Mouse (Mus musculus): Measurements from ENCODE around the gene Hsd11b2. TPM values are rescaled to one million over a fixed set of nuclear protein-coding genes. Genes with fewer than 3 reads are reported as not detected.

Hsd11b2 gene
- under 1 TPM; 0.14 to 0.35 TPM for total RNA-seq (2021)
- polyA plus RNA-seq (2012; rRNA removed): 1.2 and 2.2 TPM in 2 replicates
- long read RNA-seq: 0 reads

DNA sequence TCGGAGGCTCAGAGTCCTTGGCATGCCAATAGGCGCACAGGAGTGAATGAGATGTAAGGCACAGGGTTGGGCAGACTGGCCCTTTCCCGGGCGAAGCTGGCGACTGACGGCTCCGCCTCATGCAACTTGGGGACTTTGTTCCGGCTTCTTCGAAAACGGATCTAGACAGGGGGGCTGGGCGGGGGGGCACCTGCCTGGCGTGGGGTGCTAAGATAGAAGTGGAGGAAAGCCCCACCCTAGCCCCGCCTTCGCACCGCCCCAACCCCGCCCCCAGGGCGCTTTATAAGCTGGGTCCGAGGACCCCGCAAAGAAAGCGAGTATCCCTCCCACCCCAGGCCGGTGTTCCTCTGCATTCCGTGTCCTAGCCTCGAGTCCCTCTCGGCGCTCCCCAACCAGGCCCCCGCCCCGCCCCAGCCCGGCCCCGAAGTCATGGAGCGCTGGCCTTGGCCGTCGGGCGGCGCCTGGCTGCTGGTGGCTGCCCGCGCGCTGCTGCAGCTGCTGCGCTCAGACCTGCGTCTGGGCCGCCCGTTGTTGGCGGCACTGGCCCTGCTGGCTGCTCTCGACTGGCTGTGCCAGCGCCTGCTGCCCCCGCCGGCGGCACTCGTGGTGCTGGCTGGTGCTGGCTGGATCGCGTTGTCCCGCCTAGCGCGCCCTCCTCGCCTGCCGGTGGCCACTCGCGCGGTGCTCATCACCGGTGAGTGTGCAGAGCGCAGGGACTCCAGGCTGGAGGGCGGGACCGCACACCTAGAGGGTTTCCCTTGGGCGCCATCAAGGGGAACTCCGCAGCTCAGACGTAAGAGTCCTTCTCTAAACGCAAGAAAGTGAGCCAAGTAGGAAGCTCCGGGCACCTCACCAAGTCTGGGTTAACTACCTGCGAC is at the start of gene Hsd11b2:
TSS of gene Hsd11b2 (plus strand) at position 320 of the 878 bp plus-strand sequence.
- DNase-seq: peak; percentile 73

DNA sequence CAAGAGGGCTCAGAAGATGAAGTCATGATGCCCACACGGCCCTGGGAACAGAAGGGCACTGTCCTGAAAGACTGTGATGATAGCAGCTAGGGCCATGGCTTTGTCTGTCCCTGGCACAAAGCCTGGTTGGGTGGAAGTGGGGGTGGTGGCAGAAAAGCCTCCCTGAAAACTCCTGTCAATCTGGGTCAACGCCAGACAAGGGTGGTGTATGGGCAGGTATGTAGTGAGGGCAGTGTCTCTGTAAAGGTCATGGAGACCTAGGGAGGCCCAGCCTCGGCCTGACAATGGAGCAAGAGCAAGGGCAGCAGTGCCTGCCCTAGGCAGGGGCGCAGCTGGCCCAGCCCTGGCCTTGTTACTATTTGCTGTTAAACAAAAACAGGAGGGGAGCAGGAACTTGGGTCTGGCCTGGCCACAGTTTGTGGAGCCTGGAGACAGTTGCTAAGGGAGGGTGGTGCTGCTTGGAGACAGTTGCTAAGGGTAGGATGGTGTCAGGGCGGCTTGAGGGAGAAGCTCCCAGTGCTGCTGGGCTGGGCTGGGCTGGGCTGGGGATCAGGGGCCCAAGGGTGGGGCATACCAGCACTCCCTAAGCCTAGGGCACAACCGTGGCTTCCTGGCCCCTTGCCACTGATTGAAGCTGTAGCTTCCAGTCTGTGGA is 49.4 kb upstream of the Hsd11b2 start:
- DNase-seq: no peak

DNA sequence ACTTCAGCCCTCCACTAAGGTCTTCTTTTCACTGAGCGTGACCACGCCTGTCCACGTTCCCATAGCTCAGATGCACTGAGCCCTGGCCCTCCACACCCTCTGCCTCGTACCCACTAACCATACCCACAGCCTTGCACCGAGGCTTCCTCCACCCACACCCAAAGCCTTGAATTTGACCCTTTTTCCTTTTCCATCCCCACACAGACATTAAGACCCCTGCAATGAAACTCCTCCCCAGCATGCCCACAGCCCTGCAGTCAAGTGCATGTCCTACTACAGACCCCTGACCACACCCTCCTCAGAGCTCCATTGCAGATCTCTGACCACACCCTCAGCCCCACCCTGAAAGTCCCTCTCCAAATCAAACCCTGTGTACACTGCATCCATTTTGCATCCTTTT is 48.7 kb upstream of the Hsd11b2 start:
- DNase-seq: no peak

DNA sequence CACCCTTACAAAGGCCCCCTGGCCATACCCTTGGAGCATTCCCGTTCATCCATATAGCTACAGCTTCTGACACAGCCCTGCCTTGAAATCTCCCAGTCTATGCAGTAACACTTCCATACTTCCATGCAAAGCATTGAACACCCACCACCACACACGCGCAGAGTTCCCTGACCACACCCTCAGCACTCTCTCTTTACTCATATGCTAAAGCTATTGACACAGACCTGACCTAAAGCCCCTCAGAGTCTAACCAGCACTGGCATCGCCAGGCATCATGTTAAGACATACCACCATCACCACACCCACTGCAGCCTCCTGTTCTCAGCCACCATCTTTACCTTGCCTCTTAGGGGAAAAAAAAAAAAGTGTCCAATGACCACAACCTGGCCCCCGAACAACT is 48.3 kb upstream of the Hsd11b2 start:
- DNase-seq: no peak

DNA sequence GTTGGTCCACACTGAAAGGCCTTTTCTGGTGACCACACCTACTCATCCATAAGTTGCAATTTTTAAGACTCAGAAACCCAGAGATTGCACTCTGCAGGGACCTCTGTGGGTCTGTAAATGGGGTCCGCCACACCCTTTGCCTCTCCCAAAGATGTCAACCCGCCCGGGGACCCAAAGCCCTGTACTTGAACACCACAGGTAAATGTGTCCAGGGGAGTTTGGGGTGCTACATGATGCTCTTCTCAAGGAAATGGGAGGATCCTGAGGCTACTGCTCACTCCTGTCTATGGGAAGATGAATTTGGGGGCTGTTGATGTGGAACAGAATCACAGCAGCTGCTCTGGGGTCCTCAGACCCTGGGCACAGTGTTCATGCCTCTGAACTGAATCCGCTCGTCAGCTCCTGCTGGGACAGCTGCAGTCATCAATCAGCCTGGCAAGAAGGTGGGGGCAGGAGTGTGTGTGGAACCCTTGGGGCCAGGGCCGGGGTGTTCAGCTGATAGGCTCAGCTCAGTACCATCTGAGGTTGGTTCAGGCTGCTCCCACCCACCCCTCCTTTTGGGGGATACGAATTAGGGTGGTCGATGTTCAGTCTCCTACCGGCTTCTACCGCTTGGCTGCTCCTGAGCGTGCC is 47.8 kb upstream of the Hsd11b2 start:
- no peak for DNase-seq

DNA sequence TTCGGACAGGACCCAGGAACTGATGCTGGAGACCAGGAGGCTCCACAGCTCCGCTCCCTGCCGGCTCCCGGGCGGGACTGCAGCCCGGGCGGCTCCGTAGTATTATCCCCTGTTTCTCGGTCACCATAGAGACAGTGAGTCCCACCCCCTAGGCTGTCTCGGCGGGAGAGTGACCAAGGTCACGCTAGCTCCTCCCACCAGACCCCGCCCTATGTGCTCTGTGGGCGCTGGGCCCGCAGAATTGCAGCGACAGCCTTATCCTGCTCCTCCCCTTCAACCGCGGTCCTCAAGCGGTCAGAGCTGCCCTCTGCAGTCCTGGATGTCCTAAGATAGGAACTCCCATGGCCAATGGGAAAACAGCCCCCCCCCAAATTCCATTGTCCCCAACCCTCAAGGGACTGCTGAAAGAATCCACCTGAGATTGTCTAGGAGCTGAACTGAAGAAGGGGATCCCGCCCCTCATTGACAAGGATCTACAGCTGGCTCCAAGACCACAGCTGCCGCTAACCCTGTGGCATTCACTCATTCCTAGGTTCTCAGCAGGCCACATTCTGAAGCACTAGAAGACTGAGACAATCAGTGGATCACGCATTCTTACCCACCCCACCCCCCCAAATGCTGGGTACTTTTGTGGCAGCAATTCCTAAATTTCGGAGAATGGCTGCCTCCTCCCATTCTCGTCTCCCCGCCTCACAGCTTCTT is 47.1 kb upstream of the Hsd11b2 start, which contains the start of gene Tppp3:
TSS of gene Tppp3 (minus strand) at position 213 of the 702 bp plus-strand sequence.
- DNase-seq: peak; percentile 94

DNA sequence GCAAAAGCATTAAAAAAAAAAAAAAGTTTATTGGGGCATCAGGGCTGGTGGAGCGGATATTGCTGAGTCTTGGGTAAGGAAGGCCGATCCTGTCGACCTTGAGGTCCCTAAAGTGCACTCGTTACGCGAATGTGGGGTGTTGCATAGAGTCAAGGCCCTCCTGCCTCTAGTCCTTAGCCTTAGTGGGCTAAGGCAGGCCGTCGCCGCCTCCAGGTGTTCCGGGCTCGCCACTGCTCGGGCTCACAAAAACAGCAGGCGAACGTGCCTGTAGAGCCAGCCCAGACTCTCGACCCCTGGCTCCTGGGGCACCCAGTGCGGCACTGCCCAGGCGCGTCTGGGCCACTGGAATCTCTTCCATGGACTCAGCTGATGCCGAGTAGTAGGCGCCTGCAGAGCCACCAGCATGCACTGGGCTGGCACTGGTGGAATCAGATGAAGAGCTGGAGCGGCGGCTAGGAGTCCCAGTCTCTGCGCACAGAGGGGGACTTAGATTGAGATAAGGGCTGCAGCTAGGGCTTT is 46.1 kb upstream of the Hsd11b2 start:
- no peak for DNase-seq

DNA sequence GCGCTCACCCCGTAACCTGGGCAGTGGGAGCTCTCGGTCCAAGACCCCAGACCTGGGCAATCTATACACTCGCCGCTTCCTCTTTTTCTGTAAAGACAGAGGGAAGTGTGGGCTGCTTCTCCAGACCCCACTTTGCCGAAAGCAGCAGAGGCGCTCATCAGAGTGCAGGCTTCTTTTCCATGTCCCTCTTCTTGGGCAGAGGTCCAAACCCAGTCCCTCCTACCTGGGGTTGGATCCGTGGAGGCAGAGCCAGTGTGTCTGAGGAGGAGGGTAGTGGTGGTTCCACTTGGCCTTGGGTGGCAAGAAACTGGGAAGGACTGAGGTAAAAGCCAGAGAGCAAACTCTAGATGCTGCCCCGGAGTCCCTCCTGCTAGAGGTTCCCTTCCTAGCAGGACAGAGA is 45.6 kb upstream of the Hsd11b2 start:
- DNase-seq: no peak

DNA sequence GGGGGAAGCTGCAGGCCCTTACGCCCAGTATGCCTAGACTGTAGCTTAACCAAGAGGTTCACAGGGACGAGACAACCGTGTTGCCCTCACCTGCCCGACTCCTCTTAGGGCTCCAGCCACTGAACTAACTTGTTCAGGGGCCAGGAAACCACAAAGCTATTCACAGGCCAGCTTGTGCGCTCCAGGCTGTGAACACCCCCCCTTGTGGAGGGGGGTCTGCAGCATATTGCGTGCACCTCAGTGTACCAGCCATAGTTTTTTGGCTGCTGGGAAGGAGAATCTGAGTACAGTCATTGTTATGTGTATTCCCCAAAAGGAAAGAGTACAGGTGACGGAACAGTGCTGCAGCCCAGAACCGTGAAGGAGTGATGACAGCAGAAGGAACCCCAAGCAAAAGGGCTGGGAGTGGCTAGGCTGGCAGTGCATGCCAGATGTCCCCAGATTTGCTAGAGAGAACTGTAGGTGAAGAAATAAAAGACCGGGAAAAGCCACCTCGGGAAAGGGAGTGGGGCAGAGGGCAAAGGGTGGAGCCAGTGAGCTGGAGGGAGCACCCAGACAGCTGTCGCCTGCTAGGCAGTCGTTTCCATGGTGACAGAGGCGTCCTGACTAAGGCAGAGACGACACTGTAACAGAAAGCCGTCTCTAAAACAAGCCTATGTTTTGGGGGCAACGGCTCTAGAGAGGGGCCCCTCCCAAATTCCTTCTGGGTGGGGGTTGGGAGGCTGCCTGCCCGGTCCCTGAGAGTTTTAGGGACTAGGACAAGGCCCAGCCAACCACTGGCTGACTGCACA is 44.5 kb upstream of the Hsd11b2 start:
- DNase-seq: peak; percentile 62

DNA sequence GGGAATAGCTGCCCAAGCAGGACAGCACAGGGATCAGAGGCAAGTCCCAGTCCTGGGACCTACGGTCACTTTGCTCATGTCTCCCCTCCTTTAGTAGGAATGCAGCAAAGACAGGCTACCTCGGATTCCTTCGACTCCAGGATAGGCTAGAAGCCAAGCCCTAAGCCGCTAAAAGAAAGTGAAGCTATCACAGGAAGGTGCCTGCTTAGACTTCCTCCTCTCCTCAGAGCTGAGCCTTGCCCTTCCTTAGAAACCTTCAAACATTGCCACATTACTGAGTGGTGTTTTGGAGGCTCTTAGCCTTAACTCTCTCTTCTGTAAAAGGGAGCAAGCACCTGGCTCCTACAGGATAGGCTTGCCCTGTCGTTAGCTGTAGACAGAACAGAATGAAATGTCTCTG is 43.9 kb upstream of the Hsd11b2 start:
- DNase-seq: no peak

DNA sequence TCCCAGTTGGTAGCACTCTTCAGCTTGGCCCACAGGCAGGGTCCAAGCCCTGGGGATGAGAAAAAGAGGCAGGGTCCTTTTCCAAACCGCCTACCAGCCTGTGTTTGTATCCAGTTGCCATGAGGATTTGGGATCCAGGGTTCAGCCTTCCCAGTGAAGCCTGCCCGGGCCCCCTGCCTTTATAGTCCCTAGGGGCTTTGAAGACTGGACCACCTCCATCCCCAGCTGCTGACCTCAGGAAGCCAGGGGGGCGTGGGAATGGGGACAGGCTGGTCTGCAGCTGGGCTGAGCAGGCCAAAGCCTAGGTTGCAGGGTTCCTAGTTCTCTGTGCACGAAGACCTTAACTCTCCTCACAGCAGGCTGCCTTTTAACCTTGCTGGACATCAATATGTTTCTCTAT is 43.3 kb upstream of the Hsd11b2 start:
- no peak for DNase-seq

DNA sequence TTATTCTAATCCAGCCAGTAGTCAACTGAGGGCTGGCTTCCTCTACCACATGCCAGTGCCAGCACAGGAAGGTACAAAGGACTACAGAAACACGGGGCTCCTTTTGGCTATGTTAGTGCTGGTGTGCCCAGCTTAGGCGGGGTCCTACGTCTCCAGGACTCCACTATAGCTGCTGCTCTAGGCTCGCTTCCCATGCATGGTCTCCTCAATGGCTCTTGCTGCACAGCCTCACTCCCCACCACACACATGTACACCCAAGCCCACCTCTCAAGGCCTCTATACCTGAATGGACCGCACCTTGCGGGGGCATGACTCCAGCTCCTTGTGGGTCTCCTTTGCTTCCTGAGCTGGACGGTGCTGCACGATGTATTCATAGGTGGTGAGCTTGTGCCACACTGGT is 42.8 kb upstream of the Hsd11b2 start:
- no peak for DNase-seq

DNA sequence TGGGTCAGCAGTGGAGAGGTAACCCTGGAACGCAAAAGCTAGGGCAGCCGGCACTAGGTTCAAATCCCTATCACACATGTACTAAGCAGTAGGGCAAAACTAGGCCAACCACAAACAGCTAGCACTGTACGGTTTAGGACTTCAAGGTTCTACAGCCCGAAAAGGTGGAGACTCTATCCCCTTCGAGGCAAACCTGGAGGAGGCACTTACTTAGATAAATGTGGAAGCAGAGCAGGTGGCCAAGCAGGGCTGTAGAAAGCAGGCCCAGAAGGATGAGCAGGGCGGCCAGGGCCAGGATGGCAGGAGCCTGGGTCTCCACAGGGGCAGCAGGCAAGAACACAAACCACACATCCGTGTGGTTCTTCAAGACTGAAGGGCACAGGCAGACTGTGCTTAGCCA is 42.4 kb upstream of the Hsd11b2 start:
- DNase-seq: no peak

DNA sequence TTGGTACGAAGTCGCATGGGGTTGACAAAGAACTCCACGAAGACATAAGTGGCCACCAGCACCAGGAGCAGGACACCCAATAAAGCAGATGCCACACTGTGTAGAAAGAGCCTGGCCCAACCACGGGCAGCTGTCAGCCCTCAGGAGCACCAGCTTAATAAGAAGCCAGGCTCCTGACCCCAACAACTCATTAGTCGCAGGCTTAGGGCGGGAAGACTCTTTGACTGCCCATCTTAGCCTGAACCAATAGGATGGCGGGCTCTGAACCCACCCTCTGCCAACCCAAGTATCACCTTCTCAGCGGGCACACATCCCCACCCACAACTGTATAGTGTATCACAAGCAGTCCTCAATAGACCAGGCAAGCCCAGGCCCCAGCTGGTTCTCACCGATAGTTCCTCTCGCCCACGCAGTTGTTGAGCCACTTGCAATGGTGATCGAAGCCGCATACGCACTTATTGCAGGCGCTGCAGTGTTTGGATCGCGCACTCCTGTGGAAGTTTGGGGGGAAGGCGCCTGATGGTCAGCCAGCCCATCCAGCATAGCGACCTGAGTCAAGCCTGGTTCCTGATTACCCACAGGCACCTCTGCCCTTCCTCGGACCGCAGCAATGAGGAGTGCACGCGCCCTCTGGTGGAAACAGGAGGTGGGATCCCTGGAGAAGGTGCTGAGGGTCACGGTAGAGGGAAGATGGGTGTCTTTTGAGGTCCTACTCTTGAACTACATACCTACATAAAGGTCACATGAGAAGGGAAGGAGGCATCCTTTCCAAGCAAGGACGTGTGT is 41.7 kb upstream of the Hsd11b2 start:
- DNase-seq: peak; percentile 54

DNA sequence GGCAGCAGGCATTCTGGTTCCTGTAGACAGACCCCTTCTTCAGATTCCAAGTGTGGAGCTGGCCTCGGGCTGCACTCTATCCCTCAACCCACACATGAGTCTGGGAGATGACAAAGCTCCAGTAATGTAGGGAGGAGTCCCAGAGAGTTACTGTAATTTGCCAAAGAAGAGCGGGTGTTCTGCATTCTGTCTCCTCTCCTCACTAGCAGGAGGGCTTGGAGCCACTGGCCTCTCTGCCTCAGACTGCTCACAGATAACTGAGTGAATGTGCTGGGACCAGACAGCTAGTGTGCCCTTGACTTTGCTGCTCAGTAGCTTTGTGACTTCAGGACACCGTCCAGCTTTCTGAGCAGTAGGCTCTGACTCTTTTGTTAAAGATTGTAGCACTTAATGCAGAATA is 40.8 kb upstream of the Hsd11b2 start:
- DNase-seq: no peak

DNA sequence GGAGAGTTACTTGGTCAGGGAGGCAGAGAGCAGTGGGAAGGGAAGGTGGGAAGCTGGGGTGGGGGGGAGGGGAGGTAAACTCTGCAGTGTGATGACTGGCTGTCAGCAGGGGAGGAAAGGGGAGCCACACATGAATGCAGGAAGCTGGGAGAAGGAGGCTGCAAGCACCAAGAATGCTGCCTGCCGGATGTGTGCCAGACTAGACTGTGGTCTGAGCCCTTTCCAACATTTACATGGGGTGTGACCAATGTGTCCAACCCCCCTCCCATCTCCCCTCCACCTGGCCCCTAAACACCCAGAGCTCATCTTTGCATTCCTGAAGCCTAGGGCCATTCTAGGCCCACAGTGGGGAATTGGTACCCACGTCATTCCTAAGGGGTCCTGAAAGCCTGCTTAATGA is 37.5 kb upstream of the Hsd11b2 start:
- no peak for DNase-seq

DNA sequence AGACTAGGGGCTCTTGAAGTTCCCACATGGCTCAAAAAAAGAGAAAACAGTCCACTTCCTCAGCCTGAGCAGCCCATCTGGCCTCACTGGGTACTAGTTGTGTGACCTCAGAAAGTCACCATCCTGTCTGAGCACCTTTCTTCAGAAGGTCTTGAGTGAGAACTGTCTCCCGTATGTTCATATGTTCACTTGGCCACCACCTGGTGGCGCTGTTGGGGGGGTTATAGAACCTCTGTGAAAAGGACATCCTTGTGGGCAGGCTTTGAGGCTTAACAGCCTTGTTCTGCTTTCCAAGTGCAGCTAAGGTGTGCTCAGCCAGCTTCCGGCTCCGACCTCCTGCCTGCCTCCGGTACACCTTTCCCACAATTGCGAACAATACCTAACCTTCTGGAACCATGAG is 37.1 kb upstream of the Hsd11b2 start:
- no peak for DNase-seq

DNA sequence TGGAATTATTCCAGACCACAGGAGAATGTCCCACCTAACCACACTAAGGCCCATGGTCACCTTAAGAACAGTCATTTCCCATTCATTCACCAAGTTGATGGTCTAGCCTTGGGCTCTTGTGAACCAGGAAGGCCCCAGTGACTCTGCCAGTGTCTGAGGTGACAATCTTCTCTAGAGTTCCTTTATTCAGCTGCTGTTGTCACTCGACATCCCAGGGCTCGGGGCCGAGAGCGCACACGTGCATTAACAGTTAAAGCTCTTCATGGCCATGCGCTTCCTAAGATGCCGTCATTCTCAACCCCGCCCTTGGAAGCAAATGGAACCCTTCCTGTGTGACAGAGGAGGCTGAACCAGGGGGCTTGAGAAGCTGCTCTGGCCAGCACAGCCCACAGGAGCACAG is 36.4 kb upstream of the Hsd11b2 start:
- no peak for DNase-seq

DNA sequence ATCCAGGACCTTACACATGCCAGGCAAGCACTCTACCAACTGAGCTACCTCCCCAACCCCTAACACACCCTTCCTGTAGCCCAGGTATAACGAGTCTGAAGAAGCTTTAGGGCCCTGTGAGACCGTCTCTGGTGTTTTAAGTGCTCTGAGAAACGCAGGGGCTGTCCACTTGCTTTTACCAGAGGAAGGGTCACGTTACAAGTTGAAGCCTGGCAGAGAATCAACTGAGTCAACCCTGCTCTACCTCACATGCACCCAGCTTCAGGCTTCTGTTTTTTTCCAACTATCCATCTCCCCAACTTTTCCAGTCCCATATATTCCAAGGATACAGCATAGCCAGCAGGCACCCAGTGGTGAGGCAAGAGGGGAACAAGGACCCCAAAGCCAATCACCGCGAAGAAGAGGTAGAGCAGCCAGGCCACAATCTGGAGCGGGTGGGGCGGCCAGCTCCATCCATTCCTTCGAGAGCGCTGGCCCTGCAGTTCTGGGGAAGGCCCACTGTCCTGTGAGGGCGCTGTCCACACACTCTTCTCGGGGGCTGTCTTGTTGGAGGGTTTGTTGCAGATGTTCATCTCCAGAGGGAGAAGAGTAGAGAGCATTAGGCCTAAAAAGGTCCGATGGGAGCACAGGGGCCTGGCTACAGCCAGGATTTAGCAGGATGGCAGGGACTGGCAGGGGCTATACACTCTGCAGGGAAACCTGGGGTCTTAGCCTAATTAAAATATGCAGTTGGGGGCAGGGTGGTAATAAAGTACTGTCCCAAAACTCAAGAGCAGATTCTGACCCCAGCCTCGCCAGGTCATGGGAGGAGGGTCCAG is 35.1 kb upstream of the Hsd11b2 start:
- DNase-seq: peak; percentile 48

DNA sequence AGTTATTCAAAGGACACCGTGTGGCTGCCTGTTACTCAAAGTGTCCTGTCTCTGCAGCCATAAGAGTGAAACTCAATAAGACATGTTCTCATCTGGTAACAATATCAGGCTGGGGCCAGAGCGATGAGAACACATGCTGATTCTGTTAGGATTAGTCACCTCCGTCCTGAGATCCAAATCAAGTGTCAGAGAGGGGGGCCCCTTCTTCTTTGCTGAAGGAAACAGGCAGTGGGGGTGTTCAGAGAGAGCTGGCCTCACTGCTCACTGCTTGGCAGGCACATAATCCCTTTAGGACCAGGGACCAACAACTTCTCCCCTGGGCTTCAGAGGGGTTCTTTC is 34.6 kb upstream of the Hsd11b2 start:
- DNase-seq: no peak
